Mouse (Mus musculus) left cerebral cortex, postnatal 4 days (tissue): ENCODE measurements around the gene Phf21a. TPM values are rescaled to one million over a fixed set of nuclear protein-coding genes. Genes with fewer than 3 reads are reported as not detected.

Experiments
- DNase-seq: peaks from one replicate; pipeline ENCODE4 v3.0.0-alpha.2; 2022
- intact Hi-C: fragments of 180-260 bp; cut with DNase I; formaldehyde crosslinking; loops from one replicate; pipeline ENCODE4 v1.15.1; 2025
- total RNA-seq, 2 experiments: library from RNA; stranded (reverse); gene quantifications; 2 replicates each; pipeline ENCODE4 v1.2.3; 2021

The Phf21a gene
- total RNA-seq, 2 experiments from 2014 or later: 95.7 to 102 TPM

DNA sequence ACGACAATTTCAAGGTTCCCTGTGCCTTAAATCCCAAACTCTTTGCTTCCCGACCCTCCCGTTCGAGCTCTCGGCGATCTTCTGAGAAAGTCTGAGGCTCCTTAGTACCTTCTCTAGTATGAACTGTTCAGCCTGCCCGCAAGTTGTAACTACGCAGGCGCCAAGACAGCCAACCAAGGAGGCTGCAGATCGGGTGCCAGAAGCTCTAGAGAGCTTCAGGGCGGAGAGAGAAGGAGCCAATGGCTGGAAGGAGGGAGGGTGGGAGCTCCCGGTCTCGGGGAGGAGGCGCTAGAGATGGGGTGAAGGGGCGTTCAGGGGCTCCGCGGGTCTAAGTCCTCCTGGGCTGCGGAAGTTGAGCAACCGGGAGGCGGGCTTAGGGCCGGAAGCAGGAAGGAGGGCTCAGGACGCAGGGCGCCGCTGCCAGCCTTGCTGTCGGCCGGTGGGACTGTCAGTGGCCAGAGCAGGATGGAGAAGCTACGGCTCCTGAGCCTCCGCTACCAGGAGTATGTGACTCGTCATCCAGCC, 282.2 kb downstream of the Phf21a start:
- intact Hi-C loops: no loop called here
- DNase-seq: peak; percentile 95

DNA sequence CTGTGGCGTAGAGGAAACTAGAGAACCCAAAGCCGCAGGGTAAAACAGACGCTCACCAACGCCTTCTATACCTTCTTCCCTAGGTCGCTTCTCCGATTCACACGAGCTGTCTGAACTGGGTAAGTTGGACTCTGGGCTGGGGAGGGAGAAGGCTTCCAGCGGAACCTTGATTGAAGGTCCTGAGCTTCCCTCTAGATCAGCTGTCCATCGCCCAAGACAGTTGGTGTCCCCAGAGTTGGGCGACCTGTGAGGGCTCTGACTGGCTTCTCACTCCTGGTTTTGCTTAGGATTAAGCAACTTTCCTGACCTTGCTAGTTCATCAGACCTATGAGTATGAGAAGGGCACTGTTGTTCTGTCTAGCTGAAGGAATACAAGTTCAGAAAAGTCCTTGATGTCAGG, 282.9 kb downstream of the Phf21a start:
- no peak for DNase-seq
- intact Hi-C loops: no loop called here

DNA sequence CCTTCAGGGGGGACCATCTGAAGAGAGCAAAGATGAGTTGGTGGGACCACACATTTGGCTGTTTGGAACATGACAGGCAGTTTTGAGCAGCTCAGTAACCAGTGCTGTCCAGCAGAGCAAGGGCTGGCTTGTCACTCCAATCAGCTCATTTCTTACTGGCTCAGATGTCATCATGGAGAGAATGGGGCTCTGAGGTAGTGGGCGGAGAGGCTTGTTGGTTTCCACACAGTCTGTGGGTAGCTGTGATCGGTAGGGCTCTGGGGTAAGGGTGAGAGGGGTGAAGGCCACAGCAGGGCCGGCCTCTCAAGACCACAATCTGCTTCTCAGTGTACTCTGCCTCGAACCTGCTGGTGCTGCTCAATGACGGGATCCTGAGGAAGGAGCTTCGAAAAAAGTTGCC, 283.4 kb downstream of the Phf21a start:
- DNase-seq: no peak
- intact Hi-C loops: no loop called here

DNA sequence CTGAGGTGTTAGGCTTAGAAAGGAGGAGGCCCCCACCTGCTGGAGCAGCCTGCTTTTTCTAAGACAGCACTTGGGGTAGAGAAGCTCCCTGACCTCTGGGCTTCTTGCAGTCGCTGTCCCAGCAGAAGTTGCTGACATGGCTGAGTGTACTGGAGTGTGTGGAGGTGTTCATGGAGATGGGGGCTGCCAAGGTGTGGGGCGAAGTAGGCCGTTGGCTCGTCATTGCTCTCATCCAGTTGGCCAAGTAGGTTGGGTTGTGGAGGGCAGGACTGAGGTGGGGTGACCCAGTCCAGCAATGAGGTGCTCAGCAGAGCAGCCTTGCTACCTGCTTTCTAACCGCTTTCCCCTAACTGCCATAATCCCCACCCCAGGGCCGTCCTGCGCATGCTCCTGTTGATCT, 284.4 kb downstream of the Phf21a start:
- no peak for DNase-seq
- intact Hi-C loops: no loop called here

DNA sequence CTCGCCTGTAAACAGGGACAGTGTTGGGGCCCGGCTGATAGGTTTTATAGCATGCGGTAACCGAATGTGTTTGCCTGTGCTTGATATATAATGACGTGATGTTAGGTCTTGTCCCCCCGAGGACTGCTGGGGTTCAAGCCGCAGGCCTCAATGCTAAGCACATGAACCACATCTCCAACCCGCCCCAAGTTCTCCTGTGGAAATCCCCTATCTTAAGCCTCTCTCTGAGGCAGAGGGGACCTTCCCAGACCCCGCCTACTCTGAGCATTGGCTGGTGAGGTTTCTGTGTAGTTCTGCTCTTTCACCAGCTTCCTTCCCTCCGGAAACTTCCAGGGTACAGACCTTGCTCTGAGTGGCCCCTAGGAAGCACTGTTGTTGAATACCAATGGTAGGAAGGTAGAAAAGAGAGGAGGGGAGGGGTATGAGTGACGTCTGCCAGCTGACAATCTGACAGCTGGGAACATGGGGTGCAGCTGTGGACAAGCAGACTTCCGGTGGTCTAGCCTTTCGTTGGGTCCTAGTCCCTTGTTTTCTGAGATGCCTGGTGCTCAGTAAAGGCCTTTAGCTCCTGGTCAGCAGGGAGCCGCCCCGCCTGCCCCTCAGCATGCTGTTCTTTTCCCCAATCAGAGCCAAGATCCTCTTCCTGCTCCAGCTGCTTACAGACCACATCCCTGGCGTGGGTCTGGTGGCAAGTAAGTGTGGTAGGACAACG, 287.0 kb downstream of the Phf21a start:
- no peak for DNase-seq
- intact Hi-C loops: no loop called here

DNA sequence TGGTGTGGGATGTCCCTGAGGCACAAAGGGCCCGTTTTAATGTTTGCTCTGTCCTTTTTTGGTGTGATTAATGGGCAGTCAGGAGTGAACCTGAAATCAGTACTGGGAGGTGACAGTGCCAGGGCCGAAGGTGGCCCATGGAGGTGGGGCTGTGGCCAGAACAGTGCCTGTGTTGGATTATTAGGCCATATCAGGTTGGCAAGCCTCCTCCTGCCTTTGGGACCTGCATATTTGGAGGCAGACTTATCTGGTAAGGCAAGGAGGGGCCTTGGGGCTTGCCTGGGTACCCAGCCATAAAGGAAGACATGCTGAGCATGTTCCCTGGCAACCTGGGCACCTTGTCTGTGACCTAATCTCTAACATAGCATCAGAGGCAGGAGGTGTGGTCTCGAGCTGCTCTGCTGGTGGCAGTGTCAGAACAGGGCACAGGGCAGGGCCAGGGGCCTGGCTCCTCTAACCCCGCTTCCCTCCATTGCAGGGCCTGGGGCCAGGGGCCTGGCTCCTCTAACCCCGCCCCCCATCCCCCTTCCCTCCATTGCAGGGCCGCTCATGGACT, 287.7 kb downstream of the Phf21a start:
- no peak for DNase-seq
- intact Hi-C loops: no loop called here

DNA sequence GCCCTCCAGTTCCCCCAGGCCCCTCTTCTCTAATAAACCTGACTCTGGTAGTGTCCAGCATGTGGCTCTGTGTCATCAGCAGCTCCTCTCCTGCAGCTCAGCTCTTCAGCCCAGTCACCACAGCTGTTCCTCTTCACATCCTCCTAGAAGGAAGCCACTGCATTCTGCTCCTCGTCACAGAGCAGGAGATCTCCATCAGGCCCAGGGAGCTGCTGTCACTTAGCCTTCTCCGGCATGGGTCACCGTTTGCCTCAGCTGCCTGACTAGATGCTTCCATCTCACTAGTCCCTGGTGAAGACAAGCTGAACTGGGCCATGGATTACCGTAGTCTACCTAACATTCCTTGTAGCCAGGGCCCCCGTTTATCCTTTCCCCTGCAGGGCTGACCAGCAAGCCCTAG, 288.2 kb downstream of the Phf21a start:
- no peak for DNase-seq
- intact Hi-C loops: no loop called here

DNA sequence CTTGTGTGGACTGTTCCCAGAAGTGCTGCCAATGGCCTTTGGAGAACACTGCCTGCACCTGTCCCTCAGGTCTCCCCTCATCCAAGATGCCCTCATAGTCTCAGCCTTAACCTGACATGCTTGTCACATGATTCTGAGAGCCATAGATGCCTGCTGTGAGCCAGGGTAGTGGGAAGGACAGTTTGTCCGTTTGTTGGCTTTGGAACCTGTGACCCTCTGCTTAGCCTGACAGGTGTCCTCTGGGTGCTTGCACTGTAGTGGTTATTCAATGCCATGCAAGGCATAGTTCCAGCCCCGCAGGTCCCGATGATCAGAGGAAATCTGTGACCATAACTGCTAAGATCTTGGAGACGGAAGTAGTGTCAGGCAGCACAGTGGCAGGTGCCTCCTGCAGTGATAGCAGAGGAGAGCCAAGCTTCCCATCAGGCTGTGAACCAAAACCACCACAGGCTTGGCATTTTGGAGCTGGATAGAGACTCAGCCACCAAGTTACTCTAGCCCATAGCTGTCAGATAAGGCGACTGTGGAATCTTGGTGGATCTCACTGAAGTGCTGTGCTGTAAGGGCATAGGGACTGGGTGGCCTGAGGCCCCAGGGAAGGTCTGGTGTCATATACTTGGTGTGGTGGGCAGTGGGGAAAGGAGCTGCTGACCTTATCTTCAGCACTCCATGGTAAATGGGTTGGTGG, 289.1 kb downstream of the Phf21a start, which contains the start of gene 1700029I15Rik:
Gene 1700029I15Rik, plus strand, starts transcription at position 638 of the 688 bp plus-strand sequence.
- intact Hi-C loops: no loop called here
- no peak for DNase-seq

DNA sequence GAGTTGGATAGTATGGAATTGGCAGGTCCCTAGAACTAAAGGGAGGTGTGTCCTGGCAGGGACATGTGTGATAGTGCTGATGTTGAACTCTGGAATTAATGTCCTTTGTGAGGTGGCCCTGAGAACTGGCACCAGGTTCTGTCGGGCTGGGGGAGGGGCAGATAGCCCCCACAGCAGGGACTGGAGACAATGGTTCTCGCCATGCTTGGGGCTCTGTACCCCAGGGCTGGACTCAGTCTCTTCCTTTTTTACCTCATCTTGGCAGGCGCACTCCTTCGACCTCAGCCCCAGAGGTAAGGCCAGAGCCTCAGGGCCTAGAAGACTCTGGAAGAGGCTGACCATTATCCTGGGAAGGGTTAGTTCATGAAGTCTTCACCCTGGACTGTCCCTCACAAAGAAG, 289.8 kb downstream of the Phf21a start:
- intact Hi-C loops: no loop called here
- no peak for DNase-seq

DNA sequence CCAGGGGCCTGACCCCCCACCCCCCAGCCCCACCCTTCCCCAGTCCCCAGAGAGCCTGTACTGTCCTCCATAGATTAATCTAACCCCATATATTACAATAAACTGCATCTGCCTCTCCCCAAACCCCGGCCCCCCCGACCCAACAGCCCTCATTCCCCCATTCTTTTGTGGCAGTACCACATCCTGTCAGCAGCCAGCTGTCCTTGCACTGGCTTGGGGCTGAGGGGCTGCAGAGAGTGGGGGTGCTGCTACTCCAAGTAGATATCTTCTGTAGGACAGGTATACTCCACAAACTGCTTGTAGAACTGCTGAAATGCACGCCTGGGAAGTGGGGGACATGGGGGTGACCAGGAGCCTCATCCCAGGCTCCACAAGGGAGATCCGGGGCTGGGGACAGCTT, 291.2 kb downstream of the Phf21a start:
- DNase-seq: no peak
- intact Hi-C loops: no loop called here

DNA sequence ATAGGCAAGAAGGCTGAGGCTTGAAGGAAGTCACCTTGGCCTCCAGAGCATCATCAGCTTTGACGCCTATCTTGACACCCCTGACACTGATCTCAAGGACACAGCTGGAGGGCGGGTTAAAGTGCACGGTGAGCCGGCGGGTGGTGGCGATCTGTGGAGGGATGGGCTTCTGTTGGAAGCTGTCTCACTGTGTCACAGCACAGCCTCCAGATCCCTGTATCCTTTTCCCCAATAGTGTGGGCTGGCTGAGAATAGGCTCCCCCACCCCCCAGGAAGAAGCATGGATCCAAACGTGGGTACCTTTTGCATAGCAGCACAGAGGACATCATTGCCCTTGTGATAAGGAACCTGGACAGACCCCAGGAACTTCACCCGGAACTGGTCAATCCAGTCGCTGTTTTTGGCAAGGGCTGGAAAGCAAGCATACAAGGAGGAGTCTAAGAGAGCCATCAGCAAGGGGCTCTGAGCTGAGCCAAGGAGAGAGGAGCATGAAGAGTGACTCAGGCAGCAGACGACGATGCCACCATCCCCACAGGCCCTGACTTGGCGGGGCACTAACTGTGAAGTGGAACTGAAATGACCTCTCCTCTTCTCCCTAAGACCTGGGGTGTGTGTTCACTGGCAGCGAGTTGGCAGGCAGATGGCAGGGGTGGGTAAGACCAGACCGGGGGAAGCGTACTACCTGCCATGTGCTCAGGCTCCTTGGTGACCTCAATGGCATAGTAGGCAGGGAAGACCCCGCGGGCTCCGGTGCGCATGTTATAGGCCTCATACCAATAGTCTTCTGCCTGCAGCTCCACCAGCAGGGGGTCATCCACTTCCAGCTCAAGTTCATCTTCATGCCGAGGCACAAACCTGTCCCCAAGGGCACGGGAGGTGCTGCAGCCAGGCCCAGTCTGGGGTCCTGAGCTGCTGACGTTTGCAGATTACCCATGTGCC, 292.5 kb downstream of the Phf21a start:
- no peak for DNase-seq
- intact Hi-C loops: no loop called here

DNA sequence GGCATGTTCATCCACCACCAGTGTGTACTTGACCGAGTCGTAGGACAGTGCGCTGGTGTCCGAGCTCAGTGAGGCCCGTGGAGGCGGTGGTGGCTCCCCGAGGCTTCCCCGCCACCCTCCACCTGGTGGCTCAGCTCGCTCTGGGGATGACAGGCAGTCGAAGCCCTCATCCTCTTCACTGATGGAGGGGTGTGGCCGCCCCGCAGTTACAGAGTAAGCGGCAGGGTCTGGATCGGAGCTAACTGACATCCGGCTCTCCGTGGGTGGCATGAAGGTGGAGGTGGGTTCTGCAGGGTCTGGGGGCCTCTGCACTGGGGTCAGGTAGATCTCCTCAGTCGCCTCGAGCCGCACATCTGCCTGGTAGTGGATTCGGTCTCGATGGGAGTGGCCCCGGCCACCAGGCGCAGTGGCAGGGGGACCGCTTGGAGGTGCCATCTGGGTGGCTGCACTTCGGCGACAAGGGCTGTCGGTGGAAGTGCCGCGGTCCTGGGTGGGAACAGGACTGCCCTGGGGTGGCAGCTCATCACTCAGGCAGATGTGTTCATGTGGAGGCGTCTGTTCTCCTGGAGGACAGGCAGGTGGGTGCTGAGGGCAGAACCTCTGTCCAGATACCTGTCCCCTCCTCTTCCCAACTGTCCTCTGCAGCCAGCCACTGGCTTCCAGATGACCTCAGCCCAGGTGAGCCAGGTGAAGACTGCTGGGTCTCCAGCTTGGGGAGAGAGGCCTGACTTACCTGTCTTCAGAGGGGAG, 294.1 kb downstream of the Phf21a start:
- intact Hi-C loops: no loop called here
- DNase-seq: no peak

DNA sequence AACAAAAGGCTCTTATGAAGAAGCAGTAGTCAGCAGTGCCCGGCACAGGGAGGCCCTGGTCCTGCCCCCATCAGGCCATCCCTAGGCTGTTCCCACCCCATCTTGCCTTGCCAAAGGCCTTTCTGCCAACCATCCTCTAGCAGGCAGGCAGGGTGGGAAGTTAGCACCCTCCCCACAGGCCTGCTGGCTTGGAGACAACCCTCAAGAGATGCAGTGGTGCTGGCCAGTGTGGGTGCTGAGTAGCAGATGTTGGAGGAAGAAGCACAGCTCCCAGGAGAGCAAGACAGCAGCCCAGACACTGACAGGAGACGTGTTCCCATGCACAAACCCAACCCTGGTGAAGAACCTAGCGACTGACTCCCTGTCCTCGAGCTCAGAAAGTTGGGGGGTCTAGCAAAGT, 294.7 kb downstream of the Phf21a start:
- intact Hi-C loops: no loop called here

DNA sequence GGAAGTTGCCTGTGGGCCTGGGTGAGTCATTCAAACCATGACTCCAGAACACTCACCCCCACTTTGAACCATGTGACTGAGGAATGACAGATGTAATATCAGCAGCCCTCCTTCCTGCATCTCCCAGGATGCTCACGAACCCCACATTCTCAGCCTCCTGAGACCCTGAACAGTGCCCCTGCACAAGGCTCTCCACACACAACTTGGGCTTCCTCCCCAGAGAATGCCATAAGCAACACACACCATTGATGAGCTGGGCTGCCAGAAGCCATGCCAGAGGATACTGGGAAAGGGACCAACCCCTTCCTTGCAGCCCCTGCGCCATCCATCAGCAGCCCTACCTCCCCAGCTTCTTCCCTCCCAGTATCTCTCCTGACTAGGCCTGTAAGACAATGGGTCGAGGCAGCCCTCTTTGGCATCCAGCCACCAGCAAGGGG, 295.2 kb downstream of the Phf21a start:
- intact Hi-C loops: no loop called here
- DNase-seq: peak; percentile 32

More for the DNA sequence above, 294.7 kb downstream of the Phf21a start:
- no peak for DNase-seq

DNA sequence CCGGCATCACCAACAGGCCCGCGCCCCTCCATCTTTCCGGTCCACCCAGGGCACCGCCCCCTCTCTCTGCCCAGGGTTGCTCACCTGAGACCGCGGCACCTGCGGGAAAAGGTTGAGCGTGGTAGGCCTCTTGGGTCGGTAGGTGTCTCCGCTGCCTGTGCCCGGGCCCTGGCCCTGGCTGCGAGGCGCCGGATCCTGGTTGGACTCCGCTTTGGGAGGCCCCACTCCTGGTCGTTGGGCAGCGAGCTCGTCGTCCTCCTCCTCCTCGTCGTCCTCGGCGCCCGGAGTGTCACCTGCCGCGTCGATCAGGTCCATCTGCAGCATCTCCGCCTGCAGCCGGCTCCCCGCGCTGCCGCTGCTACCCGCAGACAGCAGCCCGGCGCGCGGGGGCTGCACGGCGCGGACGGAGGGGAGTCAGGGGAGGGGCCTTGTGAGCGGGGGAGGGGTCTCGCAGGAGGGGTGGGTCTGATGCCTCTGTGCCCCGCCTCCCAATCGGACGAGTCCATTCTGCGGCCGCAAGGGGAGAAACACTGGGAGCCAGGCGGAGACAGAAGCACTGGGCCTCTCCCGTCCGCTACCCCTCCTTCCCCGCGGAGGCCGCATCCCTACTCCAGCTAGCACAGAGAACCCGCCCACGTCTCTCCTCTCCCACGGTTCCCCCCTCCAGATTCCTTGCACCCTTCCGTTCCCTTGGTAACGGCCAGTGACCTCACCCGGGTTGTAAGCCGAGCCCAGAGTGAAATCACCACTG, 296.1 kb downstream of the Phf21a start:
- intact Hi-C loops: no loop called here
- peak; percentile 97 for DNase-seq

DNA sequence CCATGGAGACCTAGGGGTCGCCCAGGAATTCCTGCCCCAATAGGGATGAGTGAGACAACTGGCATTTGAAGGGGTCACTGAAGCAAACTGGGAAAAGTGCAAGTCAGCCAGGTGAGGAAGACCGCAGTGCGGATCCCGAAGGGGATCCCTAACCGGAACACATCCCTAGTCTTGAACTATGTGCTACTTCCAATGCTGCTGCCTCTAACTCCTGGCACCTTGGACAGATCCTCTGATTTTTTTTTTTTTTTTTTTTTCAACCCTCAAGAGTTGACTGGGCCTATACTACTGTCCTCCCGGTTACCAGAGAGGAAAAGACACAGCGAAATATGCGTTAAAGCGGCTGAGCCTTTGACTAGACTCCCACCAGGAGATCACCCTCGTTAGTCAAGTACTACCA, 296.7 kb downstream of the Phf21a start:
- no peak for DNase-seq
- intact Hi-C loops: no loop called here

DNA sequence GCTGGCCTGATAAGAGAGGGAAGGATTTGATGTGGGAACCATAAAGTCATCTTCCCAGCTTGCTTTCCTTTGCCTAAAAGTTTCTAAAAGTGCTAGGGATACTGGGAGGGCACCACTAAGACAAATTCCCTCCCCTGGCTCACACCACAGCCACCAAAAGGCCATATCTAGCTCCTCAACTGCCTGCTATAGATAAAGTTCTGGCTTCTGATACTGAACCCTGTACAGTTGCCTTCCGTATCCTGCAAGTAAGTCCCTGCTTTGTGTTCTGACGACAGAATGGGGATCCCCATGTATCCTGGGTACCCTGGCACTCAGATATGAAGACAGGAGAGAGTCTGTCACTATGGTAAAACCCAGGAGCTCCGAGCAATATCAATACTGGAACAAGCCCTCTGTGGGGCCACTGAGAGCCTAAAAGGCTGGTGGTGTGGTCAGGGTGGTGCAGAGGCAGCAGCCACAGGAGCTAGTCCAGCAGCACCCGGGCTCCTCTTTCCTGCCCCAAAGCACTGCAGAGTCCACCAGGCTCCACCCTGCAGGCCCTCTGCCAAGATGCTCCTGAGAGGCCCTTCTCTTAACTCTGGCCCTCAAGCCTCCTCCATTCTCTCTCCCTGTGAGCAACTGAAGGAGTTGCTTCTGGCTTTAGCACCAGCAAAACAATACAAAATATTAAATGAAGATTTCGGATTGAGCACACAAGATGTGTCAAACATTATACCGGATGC, 297.5 kb downstream of the Phf21a start:
- DNase-seq: no peak
- intact Hi-C loops: no loop called here

DNA sequence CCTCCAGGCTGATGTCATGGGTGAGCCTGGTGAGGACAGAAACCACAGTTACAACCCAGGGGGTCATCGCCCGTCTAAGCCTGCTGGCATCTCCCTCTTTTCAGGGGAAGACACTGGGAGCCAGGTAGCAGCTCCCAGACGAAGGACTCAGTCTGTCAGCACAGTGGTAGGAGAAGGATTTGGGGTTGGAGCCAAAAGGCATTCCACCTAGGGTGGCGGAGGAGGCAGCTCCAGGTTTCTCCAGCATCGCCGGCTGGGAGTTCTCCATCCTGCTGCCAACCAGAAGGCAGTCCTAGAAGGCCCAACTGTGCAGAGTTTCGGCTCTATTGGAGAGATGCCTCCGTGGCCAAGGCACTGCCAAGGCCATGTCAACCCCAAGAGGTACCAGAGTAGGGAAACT, 298.2 kb downstream of the Phf21a start:
- no peak for DNase-seq
- intact Hi-C loops: no loop called here
